Mouse (Mus musculus) neural tube, embryonic 15.5 days (tissue): ENCODE results near the gene Styk1. TPM values are rescaled to one million over a fixed set of nuclear protein-coding genes. Genes with fewer than 3 reads are reported as not detected.

Experiments
- ATAC-seq: fragments of 200-750 bp; cut with Nextera tagmentation; 2 replicates; pipeline ENCODE4 v1.8.0; 2017; ENCODE audit warnings: mild to moderate bottlenecking, moderate TSS enrichment, moderate library complexity; ENCODE audit not compliant: low FRiP score
- H3K27ac ChIP-seq: fragments of 300-500 bp; sonication (generic); replicated peaks from 2 replicates; pipeline ENCODE4 v1.5.1; 2015; ENCODE audit warnings: mild to moderate bottlenecking, inconsistent platforms
- H3K27me3 ChIP-seq: fragments of 300-500 bp; sonication (generic); replicated peaks from 2 replicates; pipeline ENCODE4 v1.6.1; 2015; ENCODE audit warnings: inconsistent platforms
- H3K36me3 ChIP-seq: fragments of 300-500 bp; sonication (generic); 2 replicates; pipeline ENCODE4 v1.6.1; 2015; ENCODE audit warnings: inconsistent platforms
- H3K4me1 ChIP-seq: fragments of 300-500 bp; sonication (generic); 2 replicates; pipeline ENCODE4 v1.6.1; 2015; ENCODE audit warnings: inconsistent platforms
- H3K4me2 ChIP-seq: fragments of 300-500 bp; sonication (generic); 2 replicates; pipeline ENCODE4 v1.6.1; 2015; ENCODE audit warnings: inconsistent platforms, mild to moderate bottlenecking, moderate library complexity
- H3K4me3 ChIP-seq: fragments of 300-500 bp; sonication (generic); replicated peaks from 2 replicates; pipeline ENCODE4 v1.5.1; 2015; ENCODE audit warnings: mild to moderate bottlenecking, inconsistent platforms
- H3K9ac ChIP-seq: fragments of 300-500 bp; sonication (generic); replicated peaks from 2 replicates; pipeline ENCODE4 v1.6.1; 2015; ENCODE audit warnings: mild to moderate bottlenecking, inconsistent platforms
- H3K9me3 ChIP-seq: fragments of 300-500 bp; sonication (generic); replicated peaks from 2 replicates; pipeline ENCODE4 v1.6.1; 2016; ENCODE audit warnings: inconsistent platforms
- WGBS: fragments of 180-500 bp; shearing (Covaris S2); methylation state at CpG from one replicate; pipeline ENCODE4 v1.1.7; 2015; ENCODE audit warnings: mixed read lengths; 5-methylcytosine and 5-hydroxymethylcytosine counted together
- polyA plus RNA-seq: library from polyadenylated mRNA; unstranded; fragments of >200 nt; fragmentation: Nextera tagmentation; extraction: Ambion mirVana; gene quantifications from 2 replicates; pipeline ENCODE4 v1.2.1, GENCODE M21; 2015

Gene Styk1
- polyA plus RNA-seq, 1 experiment from 2014 or later, result 4.2 TPM

DNA sequence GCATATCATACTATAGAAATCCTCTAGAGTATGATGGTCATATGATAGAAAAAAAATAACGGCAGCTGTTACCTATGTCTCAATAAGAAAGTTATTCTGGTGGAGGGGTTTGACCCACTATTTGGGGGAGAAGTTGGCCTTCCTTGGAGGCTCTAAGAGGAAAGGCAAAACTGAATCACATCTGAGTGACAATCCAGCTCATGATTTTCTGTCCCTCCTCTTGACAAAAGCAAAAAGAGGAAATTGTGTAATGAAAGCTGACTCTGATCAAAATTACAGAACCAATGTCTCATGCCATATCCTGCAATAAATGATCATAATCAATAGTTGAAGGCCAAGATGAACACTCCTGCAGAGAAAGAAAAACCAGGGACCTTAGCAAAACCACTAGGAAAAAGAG lies 81.1 kb downstream of the Styk1 start:
- no peak overlapping the region for H3K4me3 ChIP-seq
- no peaks in the 10 kb centered on the region for H3K9me3 ChIP-seq
- peaks cover 6% of the 10 kb centered on the region for H3K36me3 ChIP-seq
- H3K27me3 ChIP-seq, result no peaks in the 10 kb centered on the region
- H3K27ac ChIP-seq, result no peak overlapping the region
- no peak overlapping the region for H3K4me2 ChIP-seq
- no peak for ATAC-seq
- no peaks in the 10 kb centered on the region for H3K4me1 ChIP-seq
- 98% methylated on average over 1 of the region's 1 CpGs for WGBS
- no peak overlapping the region for H3K9ac ChIP-seq

- 57% methylated on average over 1 of the region's 1 CpGs for WGBS
- no peaks in the 10 kb centered on the region for H3K27me3 ChIP-seq
- ATAC-seq, result no peak
Observed at GRCm38 (mm10) chr6:131270312-131270711, 83.1 kb downstream of the Styk1 start.

GRCm38 (mm10) chr6:131269599-131269998 lies 83.8 kb downstream of the Styk1 start:
- no peaks in the 10 kb centered on the region for H3K27me3 ChIP-seq
- no peak overlapping the region for H3K27ac ChIP-seq
- no peaks in the 10 kb centered on the region for H3K9me3 ChIP-seq
- no peak overlapping the region for H3K4me2 ChIP-seq
- H3K4me1 ChIP-seq, result no peaks in the 10 kb centered on the region
- no peak overlapping the region for H3K9ac ChIP-seq
- 95% methylated on average over 2 of the region's 2 CpGs for WGBS
- no peak overlapping the region for H3K4me3 ChIP-seq
- H3K36me3 ChIP-seq, result no peaks in the 10 kb centered on the region
- ATAC-seq, result no peak

More at GRCm38 (mm10) chr6:131270312-131270711, 83.1 kb downstream of the Styk1 start:
- H3K9me3 ChIP-seq, result no peaks in the 10 kb centered on the region
- no peaks in the 10 kb centered on the region for H3K4me1 ChIP-seq
- H3K9ac ChIP-seq, result no peak overlapping the region
- H3K36me3 ChIP-seq, result no peaks in the 10 kb centered on the region
- H3K27ac ChIP-seq, result no peak overlapping the region
- H3K4me3 ChIP-seq, result no peak overlapping the region
- H3K4me2 ChIP-seq, result no peak overlapping the region

DNA sequence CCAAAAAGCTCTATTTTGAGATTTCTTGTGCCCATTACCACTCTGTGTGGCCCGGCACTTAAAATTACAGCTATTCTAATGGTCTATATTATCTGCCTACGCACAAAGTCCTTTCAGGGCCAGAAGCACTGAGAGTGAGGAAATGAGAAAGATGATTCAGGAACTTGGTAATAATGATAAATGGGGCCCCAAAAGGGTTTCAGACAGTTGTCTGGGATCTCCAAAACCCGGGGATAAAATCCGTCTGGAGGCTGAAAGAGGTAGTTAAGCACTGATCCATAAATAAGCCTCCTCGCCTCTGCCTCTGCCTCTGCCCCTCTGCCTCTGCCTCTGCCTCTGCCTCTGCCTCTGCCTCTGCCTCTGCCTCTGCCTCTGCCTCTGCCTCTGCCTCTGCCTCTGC lies 89.2 kb downstream of the Styk1 start:
- no peak overlapping the region for H3K27ac ChIP-seq
- H3K4me2 ChIP-seq, result no peak overlapping the region
- no peak overlapping the region for H3K9ac ChIP-seq
- no peaks in the 10 kb centered on the region for H3K4me1 ChIP-seq
- H3K36me3 ChIP-seq, result no peaks in the 10 kb centered on the region
- no peak overlapping the region for H3K4me3 ChIP-seq
- ATAC-seq, result no peak
- H3K9me3 ChIP-seq, result no peaks in the 10 kb centered on the region
- no peaks in the 10 kb centered on the region for H3K27me3 ChIP-seq
- 86% methylated on average over 5 of the region's 5 CpGs for WGBS

DNA sequence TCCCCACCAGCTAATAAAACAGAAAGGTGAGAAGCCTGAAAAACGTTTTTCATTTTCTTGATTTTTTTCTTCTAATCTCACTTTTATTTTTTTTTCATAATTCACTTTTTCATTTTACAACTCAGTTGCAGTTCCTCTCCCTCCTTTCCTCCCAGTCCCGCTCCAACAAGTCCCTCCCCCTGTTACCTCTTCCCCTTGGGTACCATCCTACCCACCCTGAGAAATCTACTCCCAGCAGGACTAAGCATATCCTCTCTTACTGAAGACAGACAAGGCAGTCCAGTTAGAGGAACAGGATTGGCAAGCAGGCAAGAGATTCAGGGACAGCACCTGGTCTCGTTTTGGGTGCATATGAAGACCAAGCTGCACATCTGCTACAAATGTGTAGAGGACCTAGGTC lies 90.6 kb downstream of the Styk1 start:
- Histone ChIP-seq H3K9me3 (no peaks in the 10 kb centered on the region), H3K4me1 (no peaks in the 10 kb centered on the region), H3K9ac (no peak overlapping the region), H3K4me3 (no peak overlapping the region), H3K36me3 (no peaks in the 10 kb centered on the region), H3K27me3 (no peaks in the 10 kb centered on the region), H3K4me2 (no peak overlapping the region), H3K27ac (no peak overlapping the region)
- ATAC-seq, result no peak
- WGBS, result 69% methylated on average over 3 of the region's 3 CpGs

DNA sequence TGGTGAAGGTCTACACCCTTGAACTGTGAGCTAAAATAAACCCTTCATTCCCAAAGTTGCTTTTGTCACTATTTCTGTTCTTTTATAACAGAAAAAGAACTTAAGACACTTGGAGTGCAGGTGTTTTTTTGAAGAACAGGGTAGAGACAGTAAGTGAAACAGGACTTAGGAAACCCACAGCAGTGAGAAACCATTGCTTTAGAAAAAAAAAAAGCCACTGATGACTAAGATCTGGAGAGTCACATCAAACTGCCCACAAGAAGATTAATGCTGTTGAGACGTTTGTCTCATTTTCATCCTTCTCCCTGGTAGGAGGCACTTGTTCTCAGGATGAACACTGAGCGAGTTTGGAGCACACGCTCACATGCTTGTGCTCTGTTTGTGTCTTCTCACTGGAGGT lies 91.4 kb downstream of the Styk1 start:
- Histone ChIP-seq H3K27ac (no peak overlapping the region), H3K36me3 (no peaks in the 10 kb centered on the region), H3K4me3 (no peak overlapping the region), H3K4me2 (no peak overlapping the region), H3K27me3 (no peaks in the 10 kb centered on the region), H3K9ac (no peak overlapping the region), H3K4me1 (no peaks in the 10 kb centered on the region), H3K9me3 (no peaks in the 10 kb centered on the region)
- ATAC-seq, result no peak
- 87% methylated on average over 3 of the region's 3 CpGs for WGBS

Other genes with a start within 250 kb of the Styk1 start
- gene Klra2, start 106.2 kb downstream of the Styk1 start, polyA plus RNA-seq, result not detected in 2 replicates
- gene Magohb, start 60.4 kb downstream of the Styk1 start, polyA plus RNA-seq, result 38.8 and 41.8 TPM in 2 replicates
- gene Ybx3, start 34.9 kb upstream of the Styk1 start, polyA plus RNA-seq, result 23.2 and 25.8 TPM in 2 replicates
- gene 5430401F13Rik, start 132.8 kb upstream of the Styk1 start, polyA plus RNA-seq, result not detected in 2 replicates
- gene Gm6619, start 132.8 kb upstream of the Styk1 start, polyA plus RNA-seq, result not detected in 2 replicates